Mouse (Mus musculus) cerebellum, adult 2 months (tissue): ENCODE data around the gene Ano9.

Source experiments
- CTCF ChIP-seq: fragments of 200-500 bp; IDR thresholded peaks from 2 replicates; pipeline ENCODE4 v1.5.1; 2011; ENCODE audit warnings: low read depth, mild to moderate bottlenecking, control low read depth, low read length, moderate library complexity, borderline replicate concordance; ENCODE audit not compliant: insufficient read depth
- POLR2A ChIP-seq: fragments of 200-500 bp; IDR thresholded peaks from 2 replicates; pipeline ENCODE4 v1.6.1; 2011; ENCODE audit warnings: low read length, control low read depth, borderline replicate concordance; ENCODE audit not compliant: insufficient read depth

- TF ChIP-seq CTCF, result no peak
- no peak for TF ChIP-seq POLR2A
These were observed 49.3 kb downstream of the Ano9 start for GRCm38 (mm10) chr7:141068351-141068750.
